Mouse (Mus musculus): ENCODE results near the gene Rbm25. TPM values are rescaled to one million over a fixed set of nuclear protein-coding genes. Genes with fewer than 3 reads are reported as not detected.

The Rbm25 gene
- total RNA-seq (2023): 316 TPM

GRCm38 (mm10) chr12:83630936-83631335, at the start of gene Rbm25:
Rbm25 (plus strand) TSS chr12:83631236.

GRCm38 (mm10) chr12:83597025-83597501, 34.0 kb upstream of the Rbm25 start, which contains the start of gene Zfyve1:
Zfyve1 (minus strand) TSS chr12:83597222.

GRCm38 (mm10) chr12:83687934-83688315, 56.9 kb downstream of the Rbm25 start, which contains the start of gene Psen1:
Psen1 (plus strand) TSS chr12:83688152.

Other genes with a start within 250 kb of the Rbm25 start
- not detected for gene Dpf3, start 143.5 kb upstream of the Rbm25 start, total RNA-seq (2023)
- gene Dcaf4, start 110.8 kb upstream of the Rbm25 start, total RNA-seq (2023): 36.9 TPM
- 37.6 TPM for gene Zfyve1, start 34.0 kb upstream of the Rbm25 start, total RNA-seq (2023)
- 76.2 TPM for gene Psen1, start 56.9 kb downstream of the Rbm25 start, total RNA-seq (2023)
- gene Papln, start 132.4 kb downstream of the Rbm25 start, total RNA-seq (2023): 0.15 TPM